Mouse (Mus musculus) 3T3-L1 (cell line): Measurements from ENCODE around the gene Notum.

Source experiments
- DNase-seq: peaks from one replicate; pipeline ENCODE4 v3.0.0-alpha.2; 2015; ENCODE audit warnings: low read depth, low spot score

The Notum gene

GRCm38 (mm10) chr11:120661076-120661460 is at the start of gene Notum:
Gene Notum (minus strand): TSS chr11:120661175.
- DNase-seq = no peak

DNA sequence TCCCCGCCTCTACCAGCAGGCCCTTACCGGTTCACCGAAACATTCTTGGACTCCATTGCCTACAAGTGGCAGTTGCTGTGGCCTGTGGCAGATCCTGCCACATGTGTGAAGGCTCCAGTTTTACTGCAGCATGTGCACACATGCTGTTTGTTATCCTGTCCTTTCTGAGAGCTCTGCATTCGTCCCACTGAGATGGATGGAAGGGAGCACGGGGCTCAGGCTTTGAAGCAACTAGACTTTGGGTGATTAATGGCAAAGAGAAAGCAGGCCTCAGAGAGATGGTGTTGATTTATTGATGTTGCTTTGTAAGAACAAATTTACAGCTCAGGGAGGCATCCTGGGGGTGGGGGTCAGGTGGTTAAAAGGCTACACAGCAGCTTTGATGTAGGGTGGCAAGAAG is 49.7 kb upstream of the Notum start:
- DNase-seq = no peak

DNA sequence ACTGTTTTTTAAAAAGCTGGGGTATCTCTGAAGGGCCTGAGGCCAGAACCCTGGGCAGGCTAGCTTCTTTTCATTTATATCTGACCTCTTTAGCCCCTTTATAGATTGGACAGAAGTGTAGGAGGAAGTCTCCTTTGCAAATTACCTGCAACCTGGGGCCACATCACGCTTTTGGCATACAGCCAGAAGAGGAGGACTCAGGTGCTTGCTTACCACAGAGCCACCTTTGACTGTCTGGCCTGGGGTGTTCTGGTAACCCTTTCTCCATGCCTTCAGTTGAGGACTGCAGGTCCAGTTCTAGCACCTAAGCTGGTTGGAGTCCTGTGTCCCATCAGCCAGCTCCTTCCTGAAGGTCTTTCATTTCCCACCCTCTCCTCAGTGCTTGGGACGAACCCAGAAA is 48.6 kb upstream of the Notum start:
- DNase-seq = no peak

GRCm38 (mm10) chr11:120707969-120708368 is 47.0 kb upstream of the Notum start:
- DNase-seq = no peak

DNA sequence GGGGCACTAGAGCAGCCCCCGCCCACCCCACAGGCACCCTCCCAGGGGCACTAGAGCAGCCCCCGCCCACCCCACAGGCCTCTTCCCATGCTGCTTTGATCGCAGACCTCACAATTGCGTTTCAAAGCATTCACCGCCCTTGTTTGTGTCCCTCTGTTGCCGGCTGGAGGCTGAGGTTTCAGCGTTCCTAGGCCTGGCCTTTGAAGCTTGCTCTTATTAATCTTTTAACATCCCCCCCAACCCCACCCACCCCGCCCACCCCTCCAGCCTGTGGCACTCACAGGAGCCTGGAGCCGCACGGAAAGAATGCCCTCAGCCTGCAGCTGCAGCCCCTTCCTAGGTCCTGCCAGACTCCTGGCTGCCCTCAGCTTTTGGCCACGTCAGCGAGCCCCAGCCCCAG is 46.2 kb upstream of the Notum start:
- no peak for DNase-seq

DNA sequence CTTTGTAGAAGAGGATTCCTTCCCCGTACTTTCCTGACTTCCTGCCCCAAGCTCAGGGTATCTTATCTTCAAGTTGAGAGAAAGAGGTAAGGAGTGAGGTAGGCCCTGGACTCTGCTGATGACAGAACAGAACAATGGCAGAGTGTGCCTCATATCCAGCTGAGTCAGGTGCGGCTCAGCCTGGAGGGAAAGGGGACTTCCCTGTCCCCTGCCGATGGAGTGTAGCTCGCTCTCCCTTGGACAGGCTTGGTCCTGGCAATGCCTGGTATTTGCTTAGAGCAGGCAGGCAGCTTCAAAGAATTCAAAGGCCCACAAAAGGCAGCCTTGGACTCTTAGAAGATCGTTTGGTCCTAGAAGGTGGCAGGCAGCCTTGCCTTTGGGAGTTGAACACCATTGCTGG is 45.1 kb upstream of the Notum start:
- no peak for DNase-seq

DNA sequence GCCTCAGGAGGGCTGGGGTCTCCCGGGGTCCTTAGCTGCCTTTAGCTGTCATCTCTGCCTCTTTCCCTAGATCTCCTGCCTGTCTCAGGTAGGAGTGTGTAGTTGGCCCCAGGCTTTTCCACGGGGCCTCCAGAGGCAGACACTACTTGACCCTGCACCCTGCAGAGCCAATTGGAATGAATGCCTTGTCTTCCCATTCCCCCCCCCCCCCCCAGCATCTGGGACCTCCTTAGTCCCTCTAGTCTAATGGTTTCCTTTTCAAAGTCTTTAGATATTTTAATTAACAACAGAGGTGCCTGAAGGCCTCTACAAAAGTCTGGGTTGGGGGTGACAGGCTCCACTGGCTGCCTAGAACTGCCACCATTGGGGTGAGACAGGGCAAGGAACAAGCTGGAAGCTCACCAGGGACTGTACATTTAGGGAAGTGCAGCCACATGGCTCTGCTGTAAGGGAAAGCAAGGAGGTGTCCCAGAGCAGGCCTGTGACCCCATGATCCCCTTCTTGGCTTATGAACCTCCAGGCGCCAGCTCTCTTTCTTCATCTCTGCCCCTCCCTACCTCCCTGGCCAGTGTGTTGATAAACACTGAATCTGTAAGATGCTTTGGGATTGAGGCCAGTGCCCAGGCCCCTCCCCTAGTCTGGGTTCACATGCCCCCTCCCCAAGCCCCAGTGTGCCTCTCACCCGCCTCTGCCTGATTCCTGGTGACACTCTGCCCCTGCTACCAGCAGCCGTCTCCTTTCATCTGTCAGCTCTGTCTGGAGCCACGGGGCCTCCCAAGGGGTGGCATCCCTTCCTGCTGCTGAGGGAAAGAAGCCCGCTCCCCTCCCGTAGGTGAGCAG is 43.7 kb upstream of the Notum start:
- DNase-seq = no peak

GRCm38 (mm10) chr11:120703696-120704454 is 42.9 kb upstream of the Notum start:
- DNase-seq = peak; percentile 84

DNA sequence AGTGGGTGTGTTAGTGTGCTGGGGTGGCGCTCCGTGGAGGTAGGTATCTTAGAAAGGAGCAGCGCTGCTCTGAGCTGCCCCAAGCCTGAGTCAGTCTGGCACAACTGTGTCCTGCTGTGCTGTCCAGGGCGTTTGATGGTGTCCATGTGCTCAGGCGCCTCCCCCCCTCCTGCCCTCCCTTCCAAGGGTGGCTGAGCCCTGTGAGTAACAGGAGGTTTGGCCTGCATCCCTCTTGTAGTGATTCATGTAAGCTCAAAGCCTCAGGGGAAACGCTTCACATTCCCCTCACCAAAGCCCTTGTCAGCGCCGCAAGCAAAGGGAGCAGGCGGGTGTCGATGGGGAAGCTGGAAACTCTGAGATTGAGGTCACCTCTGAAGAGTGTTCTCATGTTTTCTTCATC is 36.8 kb upstream of the Notum start:
- peak; percentile 100 for DNase-seq

DNA sequence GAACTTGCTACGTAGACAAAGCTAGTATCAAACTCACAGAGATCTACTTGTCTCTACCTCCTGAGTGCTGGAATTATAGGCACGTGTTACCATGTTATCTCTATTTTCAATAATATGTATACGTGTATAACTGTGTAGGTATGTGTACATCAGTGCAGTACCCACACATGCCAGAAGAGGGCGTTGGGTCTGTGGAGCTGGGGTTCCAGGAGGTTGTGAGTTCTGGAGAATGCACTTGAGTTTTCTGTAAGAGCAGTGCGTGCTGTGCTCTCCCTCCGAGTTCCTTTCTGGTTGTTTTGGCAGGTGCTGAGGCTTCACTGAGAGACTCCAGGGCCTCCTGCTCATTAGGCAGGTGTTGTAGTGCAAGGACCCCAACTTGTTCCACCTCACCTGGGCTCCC is 35.6 kb upstream of the Notum start:
- no peak for DNase-seq

DNA sequence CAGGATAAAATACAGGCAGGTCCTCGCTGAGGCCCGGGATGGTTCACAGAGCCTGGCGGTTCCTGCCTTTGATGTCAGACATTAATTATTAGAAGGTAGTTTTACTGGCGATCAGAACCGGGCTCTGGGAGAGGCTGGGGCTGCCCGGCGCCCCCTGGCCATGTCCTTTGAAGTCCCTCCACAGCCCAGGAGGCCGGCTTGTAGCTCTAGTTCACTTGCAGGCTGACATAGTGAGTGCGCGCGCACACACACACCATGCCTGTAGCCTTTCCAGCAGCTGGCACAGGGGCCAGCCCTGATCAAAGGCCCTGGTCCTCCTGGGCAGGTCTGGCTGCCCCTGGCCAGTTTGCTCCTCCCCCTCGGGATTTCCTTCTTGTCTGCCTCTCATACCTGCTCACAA is 34.7 kb upstream of the Notum start:
- DNase-seq = no peak

DNA sequence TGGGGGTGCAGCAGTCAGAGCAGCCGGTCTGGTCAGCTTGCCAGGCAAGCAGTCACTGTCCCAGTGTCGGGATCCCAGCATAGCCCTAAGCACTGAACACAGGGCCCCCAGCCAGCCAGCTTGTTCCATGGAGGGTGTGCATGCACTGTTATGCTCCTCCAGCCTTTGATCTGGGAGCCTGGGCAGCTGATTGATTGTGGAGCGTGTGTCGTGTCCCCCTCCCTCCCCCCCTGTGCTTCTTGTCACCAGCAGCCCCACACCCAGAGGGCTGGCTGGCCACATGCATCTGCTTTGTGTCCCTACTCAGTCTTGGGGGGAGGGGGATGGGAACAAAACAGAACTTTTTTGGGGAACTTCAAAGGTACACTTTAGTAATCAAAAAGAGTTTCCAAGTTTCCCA is 34.2 kb upstream of the Notum start:
- DNase-seq = no peak

GRCm38 (mm10) chr11:120693461-120693860 is 32.5 kb upstream of the Notum start:
- no peak for DNase-seq

- peak; percentile 34 for DNase-seq
Observed at GRCm38 (mm10) chr11:120692471-120693011, 31.6 kb upstream of the Notum start.

DNA sequence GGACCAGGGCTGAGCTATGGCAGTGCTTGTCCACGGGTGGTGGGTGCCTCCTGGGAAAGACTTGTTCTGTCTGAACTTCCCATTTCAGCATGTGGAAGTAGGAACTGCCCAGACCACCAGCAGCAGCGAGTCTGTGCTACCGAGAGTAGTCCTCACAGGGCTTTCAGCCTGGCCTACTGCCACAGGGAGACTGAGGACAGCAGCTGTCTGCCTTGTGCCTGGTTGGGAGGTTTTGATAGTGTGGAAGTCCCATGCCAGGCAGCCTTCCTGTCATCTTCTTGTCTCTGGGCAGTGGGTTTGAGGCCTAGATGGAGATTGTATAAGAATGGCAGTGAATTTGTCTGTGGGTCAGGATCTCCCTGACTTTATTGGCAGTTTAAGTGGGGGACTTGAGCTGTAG is 28.4 kb upstream of the Notum start:
- no peak for DNase-seq

DNA sequence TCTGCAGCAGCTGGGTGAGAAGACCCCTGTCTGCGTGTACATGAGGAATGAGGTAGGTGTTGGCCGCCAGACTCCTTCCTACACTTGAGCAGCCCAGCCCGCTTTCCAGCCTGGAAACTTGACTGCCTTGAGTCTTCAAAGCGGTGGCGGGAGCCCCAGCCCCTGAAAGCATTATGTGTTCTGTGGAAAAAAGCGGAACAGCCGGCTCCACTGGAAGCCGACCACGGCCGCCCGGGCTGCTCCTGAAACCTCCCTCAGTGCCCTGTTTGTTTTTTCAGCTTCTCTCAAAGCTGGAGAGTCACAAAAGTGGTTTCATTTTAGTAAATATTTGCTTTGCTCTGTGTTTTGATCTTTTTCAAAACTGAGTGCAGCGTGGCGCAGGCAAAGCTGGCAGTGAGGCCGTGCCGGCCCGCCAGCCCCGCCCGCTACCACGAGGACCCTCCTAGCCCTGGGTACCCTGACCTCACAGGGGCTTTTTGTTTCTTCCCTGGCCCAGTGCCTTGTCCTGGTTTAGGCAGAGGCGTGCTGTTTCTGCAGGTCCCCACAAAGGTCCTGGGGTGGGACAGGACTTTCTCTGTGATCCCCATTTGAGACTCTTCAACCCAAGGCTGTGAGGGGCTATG is 25.8 kb upstream of the Notum start:
- DNase-seq = no peak

GRCm38 (mm10) chr11:120684660-120685059 is 23.7 kb upstream of the Notum start:
- peak; percentile 25 for DNase-seq

GRCm38 (mm10) chr11:120684086-120684485 is 23.1 kb upstream of the Notum start:
- peak; percentile 41 for DNase-seq

- DNase-seq = peak; percentile 56
Observed at GRCm38 (mm10) chr11:120683536-120683935, 22.6 kb upstream of the Notum start.

DNA sequence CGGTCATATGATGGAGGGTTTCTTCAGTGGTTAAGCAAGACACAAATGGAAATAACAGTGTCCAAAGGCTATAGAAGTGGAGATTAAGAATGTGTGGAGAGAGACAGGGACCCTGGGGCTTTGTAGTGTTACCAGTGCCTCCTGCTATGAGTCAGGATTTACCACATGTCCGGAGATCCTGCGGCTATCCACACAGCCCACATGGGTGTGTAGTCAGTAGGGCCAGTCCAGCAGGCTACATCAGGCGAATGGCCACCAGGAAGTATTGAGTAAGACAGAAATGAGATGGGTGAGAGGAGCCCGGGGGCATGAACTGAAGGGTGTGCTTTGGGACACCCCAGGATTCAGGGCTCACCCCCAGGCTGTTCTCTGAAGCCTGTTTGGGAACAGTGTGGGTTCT is 21.7 kb upstream of the Notum start:
- peak; percentile 95 for DNase-seq

GRCm38 (mm10) chr11:120679909-120680308 is 18.9 kb upstream of the Notum start:
- peak; percentile 63 for DNase-seq

DNA sequence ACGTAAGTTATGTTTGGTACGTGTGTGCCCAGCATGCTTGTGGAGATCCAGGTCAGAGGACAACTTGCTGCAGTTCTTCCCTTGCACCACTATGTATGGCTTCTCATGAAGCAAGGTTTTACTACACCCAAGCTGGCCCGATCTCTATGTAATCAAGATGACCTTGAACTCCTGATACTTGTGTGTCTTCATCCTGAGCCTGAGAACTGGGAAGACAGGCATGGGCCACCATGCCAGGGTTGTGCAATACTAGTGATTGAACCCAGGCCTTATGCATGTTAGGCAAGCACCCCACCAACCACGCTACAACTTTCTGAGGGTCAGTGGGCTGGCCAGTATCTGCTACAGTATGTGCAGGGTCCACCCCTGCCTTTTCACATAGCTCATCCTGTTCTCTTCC is 16.0 kb upstream of the Notum start:
- no peak for DNase-seq
